Mouse (Mus musculus) thymus, adult 2 months (tissue): ENCODE data around the gene Frrs1l. TPM values are rescaled to one million over a fixed set of nuclear protein-coding genes. Genes with fewer than 3 reads are reported as not detected.

Experiments
- DNase-seq: peaks from one replicate; pipeline ENCODE4 v3.0.0; 2021
- H3K27ac ChIP-seq: fragments of 200-500 bp; 2 replicates; pipeline ENCODE4 v1.5.1; 2012; ENCODE audit warnings: low read length, control low read depth; ENCODE audit not compliant: control insufficient read depth, insufficient read depth
- H3K27me3 ChIP-seq: fragments of 200-500 bp; 2 replicates; pipeline ENCODE4 v1.6.1; 2012; ENCODE audit warnings: mild to moderate bottlenecking, low read length, moderate library complexity, mixed read lengths; ENCODE audit not compliant: control insufficient read depth, insufficient read depth
- H3K36me3 ChIP-seq: fragments of 200-500 bp; 2 replicates; pipeline ENCODE4 v1.6.1; 2012; ENCODE audit warnings: mild to moderate bottlenecking, low read length, moderate library complexity; ENCODE audit not compliant: control insufficient read depth, insufficient read depth
- H3K4me1 ChIP-seq: fragments of 200-500 bp; replicated peaks from 2 replicates; pipeline ENCODE4 v1.6.1; 2012; ENCODE audit warnings: low read length; ENCODE audit not compliant: control insufficient read depth, insufficient read depth
- H3K4me3 ChIP-seq: fragments of 200-500 bp; 2 replicates; pipeline ENCODE4 v1.5.1; 2012; ENCODE audit warnings: mild to moderate bottlenecking, low read length, control low read depth, moderate library complexity; ENCODE audit not compliant: control insufficient read depth, insufficient read depth
- CTCF ChIP-seq: fragments of 200-500 bp; IDR thresholded peaks from 2 replicates; pipeline ENCODE4 v1.5.1; 2012; ENCODE audit warnings: mild to moderate bottlenecking, control low read depth, low read length, moderate library complexity, borderline replicate concordance; ENCODE audit not compliant: control insufficient read depth, poor library complexity, insufficient read depth; ENCODE audit errors: extremely low read depth
- POLR2A ChIP-seq: fragments of 200-500 bp; IDR thresholded peaks from 2 replicates; pipeline ENCODE4 v1.6.1; 2012; ENCODE audit warnings: mild to moderate bottlenecking, low read length, control low read depth, moderate library complexity; ENCODE audit not compliant: control insufficient read depth, poor library complexity, insufficient read depth; ENCODE audit errors: extremely low read depth
- WGBS: fragments of 180-500 bp; shearing (Covaris S2); methylation state at CpG from one replicate; pipeline ENCODE4 v1.1.7; 2018; 5-methylcytosine and 5-hydroxymethylcytosine counted together
- polyA plus RNA-seq: library from polyadenylated mRNA; depleted of rRNA; stranded (reverse); fragments of >200 nt; gene quantifications from 2 replicates; pipeline ENCODE4 v1.2.3, GENCODE M21; 2012

Frrs1l gene
- polyA plus RNA-seq, 1 experiment, result not detected

- no peak overlapping the region for H3K4me3 ChIP-seq
- TF ChIP-seq CTCF (no peak), POLR2A (no peak)
- no peaks in the 10 kb centered on the region for H3K27me3 ChIP-seq
- 53% methylated on average over 9 of the region's 9 CpGs for WGBS
- H3K36me3 ChIP-seq, result no peaks in the 10 kb centered on the region
- no peak overlapping the region for H3K27ac ChIP-seq
- no peak for DNase-seq
- no peaks in the 10 kb centered on the region for H3K4me1 ChIP-seq
Observed at GRCm38 (mm10) chr4:56957518-56957917, 32.7 kb downstream of the Frrs1l start.

DNA sequence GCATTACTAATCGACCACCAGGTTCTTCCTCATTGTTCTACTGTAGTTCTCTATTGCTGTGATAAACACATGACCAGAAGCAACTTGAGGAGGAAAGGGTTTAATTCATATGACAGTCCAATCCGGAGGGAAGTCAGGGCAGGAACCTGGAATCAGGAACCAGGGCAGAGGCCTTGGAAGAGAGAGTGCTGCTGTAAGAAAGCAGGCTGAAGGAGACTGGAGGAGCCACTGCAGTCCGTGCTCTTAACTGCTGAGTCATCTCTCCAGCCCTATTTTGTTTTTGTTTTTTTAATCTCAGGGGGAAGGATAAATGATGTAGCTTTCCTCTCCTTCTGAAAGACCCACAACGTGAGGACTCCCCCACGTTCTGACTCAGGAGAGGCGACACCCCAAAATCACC, 37.0 kb downstream of the Frrs1l start:
- 81% methylated on average over 6 of the region's 6 CpGs for WGBS
- DNase-seq, result no peak
- no peaks in the 10 kb centered on the region for H3K36me3 ChIP-seq
- H3K4me1 ChIP-seq, result peaks cover 5% of the 10 kb centered on the region
- TF ChIP-seq CTCF, result no peak
- no peak for TF ChIP-seq POLR2A
- H3K27me3 ChIP-seq, result no peaks in the 10 kb centered on the region
- no peak overlapping the region for H3K27ac ChIP-seq
- no peak overlapping the region for H3K4me3 ChIP-seq

DNA sequence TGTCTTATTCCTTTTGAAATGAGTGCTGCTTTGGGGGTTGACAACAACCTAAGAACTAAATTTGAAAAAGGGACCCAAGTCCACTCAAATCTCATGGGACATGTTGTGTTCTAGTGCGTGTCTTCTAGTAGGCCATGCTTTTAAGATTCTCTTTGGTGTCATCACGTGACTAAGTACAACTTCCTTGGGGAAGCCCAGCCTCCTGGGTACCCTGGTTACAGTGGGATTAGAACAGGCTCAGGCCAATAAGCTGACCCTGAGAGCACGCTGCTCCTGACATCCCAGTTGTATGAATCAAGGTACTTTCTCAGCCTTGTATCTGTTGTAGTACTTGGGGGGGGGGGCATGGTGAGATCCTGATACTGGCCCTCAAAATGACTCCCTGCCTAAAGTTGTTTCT, 38.5 kb downstream of the Frrs1l start:
- Histone ChIP-seq H3K27ac (no peak overlapping the region), H3K36me3 (no peaks in the 10 kb centered on the region), H3K4me1 (peaks cover 5% of the 10 kb centered on the region), H3K27me3 (no peaks in the 10 kb centered on the region), H3K4me3 (no peak overlapping the region)
- no peak for TF ChIP-seq CTCF
- no peak for TF ChIP-seq POLR2A
- no peak for DNase-seq
- WGBS, result 93% methylated on average over 3 of the region's 3 CpGs

- Histone ChIP-seq H3K4me3 (no peak overlapping the region), H3K36me3 (no peaks in the 10 kb centered on the region), H3K4me1 (peaks cover 6% of the 10 kb centered on the region), H3K27me3 (no peaks in the 10 kb centered on the region), H3K27ac (peak overlapping the region; percentile 1; the same call in 1 of the 2 replicates)
- no peak for TF ChIP-seq CTCF
- TF ChIP-seq POLR2A, result no peak
- no peak for DNase-seq
- 41% methylated on average over 6 of the region's 6 CpGs for WGBS
Observed at GRCm38 (mm10) chr4:56949494-56949893, 40.7 kb downstream of the Frrs1l start.

DNA sequence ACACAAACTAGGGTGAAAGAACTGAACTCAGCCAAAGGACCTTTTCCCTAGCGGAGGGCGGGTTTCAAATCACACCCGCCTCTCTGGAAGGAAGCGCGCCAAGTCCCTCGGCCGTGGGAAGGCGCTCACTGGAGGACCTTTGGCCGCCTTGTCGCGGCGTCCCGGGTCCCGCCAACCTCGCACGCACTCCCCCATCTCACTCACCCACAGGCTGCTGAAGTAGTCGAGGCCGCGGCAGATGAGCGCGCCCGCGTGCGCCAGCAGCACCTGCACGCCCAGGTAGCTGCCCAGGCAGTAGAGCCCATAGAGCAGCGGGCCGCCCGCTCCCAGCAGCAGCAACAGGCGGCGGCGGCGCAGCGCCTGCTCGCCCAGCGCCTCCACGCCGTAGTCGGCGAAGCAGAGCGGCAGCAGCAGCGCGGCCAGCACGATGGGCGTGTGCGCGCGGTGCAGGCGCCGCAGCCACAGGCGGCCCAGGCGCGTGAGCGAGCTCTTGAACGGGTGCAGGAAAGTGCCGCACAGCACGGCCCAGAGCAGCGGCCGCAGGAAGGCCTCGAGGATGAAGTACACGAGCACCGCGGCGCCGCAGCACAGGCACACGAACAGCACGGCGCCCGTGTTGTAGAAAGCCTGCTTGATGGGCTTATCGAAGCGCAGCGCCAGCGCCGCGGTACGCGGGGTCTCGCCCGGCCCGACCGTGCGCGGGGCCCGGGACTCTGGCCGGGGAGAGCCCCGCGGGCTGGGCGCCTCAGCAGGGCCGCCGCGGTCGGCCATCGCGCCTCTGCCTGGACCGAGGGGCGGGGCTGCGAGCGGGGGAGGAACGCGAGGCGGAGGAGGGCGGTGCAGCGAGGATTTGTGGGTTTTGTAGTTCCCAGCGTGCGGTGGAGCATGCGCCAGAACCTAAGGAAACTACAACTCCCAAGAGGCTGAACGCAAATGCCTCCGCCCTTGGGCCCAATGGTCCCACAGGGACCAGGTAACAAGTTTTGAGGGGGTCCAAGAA, 43.2 kb downstream of the Frrs1l start, which contains the start of gene Tmem245:
TSS of gene Tmem245 (minus strand) at position 797 of the 1,000 bp plus-strand sequence.
- TF ChIP-seq POLR2A, result peak; percentile 71; the same call in 1 of the 2 replicates
- peak; percentile 48; the same call in 1 of the 2 replicates for TF ChIP-seq CTCF
- WGBS, result under 1% methylated on average over 107 of the region's 107 CpGs
- H3K27me3 ChIP-seq, result no peaks in the 10 kb centered on the region
- H3K36me3 ChIP-seq, result no peaks in the 10 kb centered on the region
- H3K4me1 ChIP-seq, result peaks cover 10% of the 10 kb centered on the region
- H3K4me3 ChIP-seq, result peak within 1 kb of the TSS; percentile 74
- H3K27ac ChIP-seq, result no peak within 1 kb of the TSS
- peak; percentile 94 for DNase-seq

DNA sequence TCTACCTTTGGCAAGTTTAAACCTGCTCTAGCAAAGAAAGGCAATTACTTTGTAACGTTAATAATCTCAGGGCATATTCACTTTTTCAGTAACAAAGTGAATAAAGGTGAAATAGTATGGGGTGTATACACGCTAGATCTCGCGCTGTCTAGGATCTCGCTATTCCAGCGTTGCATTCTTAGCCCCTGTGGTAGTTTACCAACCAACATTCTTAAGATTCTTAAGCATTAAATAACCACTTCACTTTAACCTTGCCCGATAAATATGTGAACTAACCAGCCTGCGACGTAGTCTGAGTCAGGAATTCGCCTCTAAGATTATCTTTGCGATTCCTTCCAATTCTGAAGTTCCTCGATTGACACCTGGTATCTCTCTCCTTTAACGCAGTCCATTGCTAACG, 44.0 kb downstream of the Frrs1l start:
- no peak for DNase-seq
- peaks cover 10% of the 10 kb centered on the region for H3K4me1 ChIP-seq
- H3K4me3 ChIP-seq, result peak overlapping the region; percentile 74
- no peaks in the 10 kb centered on the region for H3K36me3 ChIP-seq
- no peak for TF ChIP-seq CTCF
- TF ChIP-seq POLR2A, result no peak
- 7% methylated on average over 14 of the region's 14 CpGs for WGBS
- H3K27ac ChIP-seq, result no peak overlapping the region
- no peaks in the 10 kb centered on the region for H3K27me3 ChIP-seq
